Mouse (Mus musculus): Measurements from ENCODE around the gene Osbpl6.
A peak's percentile ranks its signal among the peaks of the same experiment; 100 is the strongest.

Gene Osbpl6

DNA sequence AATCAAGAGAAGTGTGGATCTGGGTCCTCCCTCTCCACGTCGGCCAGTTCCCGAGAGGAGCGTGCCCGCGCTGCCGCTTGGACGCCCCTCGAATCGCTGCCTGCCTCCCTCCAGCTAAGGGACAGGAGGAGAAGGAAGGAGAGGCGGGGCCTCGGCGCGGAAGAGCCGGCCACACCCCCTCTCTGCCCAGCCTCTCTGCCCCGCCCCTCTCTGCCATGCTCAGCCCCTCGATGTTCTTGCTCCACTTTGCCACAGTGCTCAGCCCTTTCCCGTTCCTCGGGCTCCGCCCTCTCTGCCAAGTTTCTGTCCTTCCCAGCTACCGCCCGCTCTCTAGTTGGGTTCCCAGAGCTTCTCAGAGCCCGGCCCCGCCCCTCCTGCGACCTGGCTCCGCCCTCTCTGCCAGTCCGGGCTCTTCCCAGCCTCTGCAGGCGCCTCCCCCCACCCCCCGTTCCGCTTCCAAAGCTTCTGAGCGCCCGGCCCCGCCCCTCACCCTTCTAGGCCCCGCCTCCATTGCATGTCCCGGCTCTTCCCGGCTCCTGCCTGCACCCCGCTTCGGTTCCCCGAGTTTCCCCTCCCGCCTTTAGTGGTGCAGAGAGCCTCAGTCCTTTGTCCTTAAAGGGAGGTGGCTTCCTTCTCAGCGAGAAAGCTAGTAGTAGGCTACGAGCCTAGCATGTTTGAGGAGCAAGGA is 241.7 kb downstream of the Osbpl6 start, which contains the start of the genes Prkra and Pjvk:
Prkra (minus strand) TSS at position 133 of the 688 bp plus-strand sequence.
Pjvk (plus strand) TSS at position 594 of the 688 bp plus-strand sequence.
- DNase-seq (ENCODE audit: low spot score in 2 of 2): peak; percentile 58 to 69

DNA sequence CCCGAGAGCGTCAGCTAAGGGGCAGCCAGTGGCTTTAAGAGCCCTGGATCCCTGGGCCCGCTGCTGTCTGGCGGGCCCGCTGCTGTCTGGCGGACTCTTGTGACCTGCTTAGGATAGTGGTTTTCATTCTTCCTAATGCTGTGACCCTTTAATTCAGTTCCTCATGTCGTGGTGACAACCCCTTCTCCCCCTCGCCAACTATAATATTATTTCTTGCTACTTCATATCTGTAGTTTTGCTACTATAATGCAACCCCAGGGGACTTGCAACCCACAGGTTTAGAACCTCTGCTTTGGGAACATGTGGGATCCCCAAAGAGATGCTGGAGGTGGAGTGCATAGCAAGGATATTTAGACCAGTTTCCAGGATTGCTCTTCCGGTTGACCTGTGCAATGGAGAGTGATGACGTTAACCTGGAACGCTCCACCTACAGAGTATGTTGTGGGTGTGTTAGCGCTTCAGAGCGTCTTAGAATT is 242.4 kb downstream of the Osbpl6 start:
- no peak for DNase-seq (ENCODE audit: low spot score in 2 of 2)

All from natural killer cell, adult 2 months (primary cell).